Mouse (Mus musculus): ENCODE data around the gene Gm3336.

Gene Gm3336

DNA sequence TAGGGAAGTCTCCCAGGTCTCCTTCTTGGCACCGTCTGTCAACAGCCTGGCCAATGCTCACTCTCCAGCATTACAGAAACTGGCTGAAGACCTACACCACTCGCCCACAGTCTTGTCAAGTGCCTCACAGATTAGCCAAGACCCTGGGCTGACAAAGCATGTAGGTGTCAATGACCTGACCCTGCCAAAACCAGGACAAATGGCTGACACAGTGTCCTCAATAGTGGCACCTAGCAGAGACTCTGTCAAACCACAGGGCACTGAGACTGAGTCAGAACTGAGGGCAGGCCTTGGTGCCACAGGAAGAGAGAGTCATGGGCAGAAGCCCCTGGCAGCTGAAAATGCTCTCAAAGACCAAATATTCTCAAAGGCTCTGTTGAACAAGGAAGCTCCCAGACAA lies 3.3 kb upstream of the Gm3336 start:
- DNase-seq (ENCODE audit: extremely low read depth, low read depth, low spot score): no peak

DNA sequence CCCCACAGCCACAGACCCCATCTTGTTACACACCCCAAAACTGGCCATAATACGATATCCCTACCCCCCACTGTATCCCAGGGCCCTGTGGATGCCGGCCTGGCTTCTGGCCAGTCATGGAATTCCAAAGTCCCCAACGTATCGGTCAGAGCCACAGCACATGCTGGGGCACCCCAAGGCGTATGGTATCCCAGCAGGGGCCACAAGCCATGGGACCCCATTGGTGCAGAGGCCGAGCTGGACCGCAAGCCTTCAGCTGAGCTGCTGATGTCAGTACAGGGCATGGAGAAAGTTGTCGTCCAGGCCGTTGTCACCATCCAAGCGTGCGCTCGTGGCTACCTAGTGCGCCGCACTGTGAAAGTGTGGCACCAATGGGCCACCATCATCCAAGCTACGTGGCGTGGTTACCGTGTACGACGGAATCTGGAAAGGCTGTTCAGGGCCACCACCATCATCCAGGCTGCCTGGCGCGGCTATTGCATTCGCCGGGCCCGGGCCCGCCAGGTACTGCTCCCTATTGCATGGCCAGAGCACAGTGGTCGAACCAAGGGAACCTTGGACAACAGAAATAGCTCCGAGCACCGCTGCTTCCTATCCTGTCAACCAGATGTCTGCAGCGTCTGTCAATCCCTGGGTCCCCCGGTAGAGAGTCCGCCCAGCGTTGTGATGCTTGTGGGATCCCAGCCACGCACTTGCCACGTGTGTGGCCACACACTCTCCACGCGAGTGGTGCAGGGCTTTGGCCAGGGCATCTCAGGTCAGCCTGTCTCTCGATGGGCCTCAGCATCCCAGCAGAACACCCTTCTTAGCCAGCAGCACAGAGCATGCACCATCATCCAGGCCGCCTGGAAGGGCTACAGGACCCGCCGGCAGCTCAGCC lies 1.6 kb upstream of the Gm3336 start:
- no peak for DNase-seq (ENCODE audit: extremely low read depth, low read depth, low spot score)

GRCm38 (mm10) chr8:70719796-70720270 lies 1.5 kb downstream of the Gm3336 start:
- DNase-seq (ENCODE audit: extremely low read depth, low read depth, low spot score): no peak

GRCm38 (mm10) chr8:70720739-70721138 lies 2.4 kb downstream of the Gm3336 start:
- no peak for DNase-seq (ENCODE audit: extremely low read depth, low read depth, low spot score)

- DNase-seq (ENCODE audit: extremely low read depth, low read depth, low spot score): no peak
Observed at GRCm38 (mm10) chr8:70721601-70722000, 3.3 kb downstream of the Gm3336 start.

- no peak for DNase-seq (ENCODE audit: extremely low read depth, low read depth, low spot score)
Observed at GRCm38 (mm10) chr8:70723486-70724210, 5.3 kb downstream of the Gm3336 start, which contains the start of gene Pde4c. TSS of gene Pde4c (plus strand) at chr8:70723720.

- no peak for DNase-seq (ENCODE audit: extremely low read depth, low read depth, low spot score)
Observed at GRCm38 (mm10) chr8:70724216-70724615, 5.9 kb downstream of the Gm3336 start.

DNA sequence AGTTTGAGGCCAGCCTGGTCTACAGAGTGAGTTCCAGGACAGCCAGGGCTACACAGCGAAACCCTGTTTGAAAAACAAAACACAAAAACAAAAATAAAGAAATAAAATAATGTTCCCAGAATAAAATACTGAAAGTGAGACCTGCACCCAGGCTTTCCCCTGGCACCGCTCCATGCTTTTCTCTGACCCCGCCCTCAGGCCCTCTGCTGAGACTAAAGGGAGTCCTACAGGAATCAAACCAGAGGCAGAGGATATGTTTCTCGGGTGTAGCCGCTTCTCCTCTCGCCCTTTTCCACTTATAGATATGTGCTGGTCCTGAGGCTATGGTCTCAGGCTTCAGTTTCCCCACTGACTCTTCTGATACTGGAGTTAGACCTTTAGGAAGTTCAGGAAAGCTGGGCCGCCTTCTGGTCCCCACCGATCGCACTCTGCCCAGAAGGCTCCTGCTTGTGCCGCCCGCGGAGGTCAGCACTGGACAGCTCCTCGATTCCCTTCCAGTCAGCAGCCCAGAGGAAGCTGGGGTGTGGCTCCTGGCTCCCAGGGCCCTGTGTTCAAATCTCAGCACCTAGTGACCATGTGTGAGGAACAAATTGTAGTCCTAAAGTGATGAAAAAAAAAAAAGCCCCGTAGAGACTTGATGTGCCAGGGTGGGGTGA lies 7.6 kb downstream of the Gm3336 start:
- no peak for DNase-seq (ENCODE audit: extremely low read depth, low read depth, low spot score)

GRCm38 (mm10) chr8:70726721-70727120 lies 8.4 kb downstream of the Gm3336 start:
- DNase-seq (ENCODE audit: extremely low read depth, low read depth, low spot score): no peak

DNA sequence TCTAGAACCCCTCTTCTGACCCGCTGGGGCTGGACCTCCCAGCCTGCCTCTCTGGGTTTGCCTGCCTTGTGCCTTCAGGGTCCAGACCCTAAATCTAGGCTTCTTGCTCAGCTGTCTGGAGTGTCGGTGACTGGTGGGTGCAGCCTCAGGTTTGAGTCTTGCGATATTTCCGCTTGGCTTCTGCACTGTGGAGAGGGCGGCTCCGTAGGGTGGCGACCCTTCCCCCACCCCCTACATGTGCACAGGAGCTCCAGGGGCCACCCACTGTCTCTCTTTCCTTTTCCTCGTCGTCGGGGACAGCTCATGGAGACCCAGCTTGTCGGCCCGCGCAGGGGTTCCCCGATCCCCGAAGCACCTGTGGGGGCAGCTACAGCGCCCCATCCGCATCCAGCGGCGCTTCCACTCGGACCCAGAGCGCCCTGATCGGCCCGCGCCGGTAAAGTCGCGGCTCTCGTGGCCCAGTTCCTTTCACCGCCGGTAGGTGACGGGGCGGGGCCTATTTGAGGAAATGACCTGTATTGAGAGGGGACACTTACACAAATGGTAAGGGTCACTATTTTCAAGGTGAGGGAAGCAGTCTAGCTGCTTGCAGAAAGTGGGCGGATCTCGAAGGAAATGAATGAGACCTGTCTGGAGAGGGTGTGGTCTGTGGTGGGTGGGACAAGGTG lies 11.6 kb downstream of the Gm3336 start:
- DNase-seq (ENCODE audit: extremely low read depth, low read depth, low spot score): no peak

DNA sequence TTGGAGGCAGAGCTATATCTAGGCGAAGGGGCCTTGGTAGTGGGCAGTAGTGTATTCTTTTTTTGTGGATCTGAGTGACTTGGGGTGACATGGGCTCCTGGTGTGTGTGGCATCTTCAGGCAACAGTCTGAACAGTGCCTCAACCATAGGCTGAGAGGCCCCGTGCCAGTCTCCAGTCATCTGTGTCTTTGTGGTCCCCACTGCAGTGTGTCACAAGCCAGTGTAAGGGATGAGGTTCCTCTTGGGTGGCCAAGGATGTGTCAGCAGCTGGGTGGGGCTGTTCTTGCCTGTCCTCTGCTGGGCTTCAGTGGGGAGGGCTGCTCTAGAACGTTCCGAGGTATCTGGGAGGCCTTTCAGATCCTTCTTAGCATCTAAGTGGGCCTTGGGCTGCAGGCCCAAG lies 12.6 kb downstream of the Gm3336 start:
- DNase-seq (ENCODE audit: extremely low read depth, low read depth, low spot score): no peak

DNA sequence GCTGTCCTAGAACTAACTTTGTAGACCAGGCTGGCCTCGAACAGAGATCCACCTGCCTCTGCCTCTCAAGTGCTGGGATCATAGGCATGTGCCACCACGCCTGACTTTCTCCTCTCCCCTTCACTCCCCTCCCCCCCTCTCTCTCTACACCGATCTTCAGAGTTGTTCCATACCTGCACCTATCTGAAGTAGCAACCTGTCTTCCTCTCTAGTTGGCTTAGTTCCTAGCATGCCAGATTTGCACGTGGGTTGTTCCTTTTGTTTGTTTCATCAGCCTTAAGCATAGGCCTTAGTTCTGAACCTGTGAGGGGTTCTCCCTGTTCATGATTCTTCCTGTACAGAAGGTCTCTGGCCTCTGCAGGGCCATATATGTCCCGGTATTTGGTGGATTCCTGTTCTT lies 19.4 kb downstream of the Gm3336 start:
- no peak for DNase-seq (ENCODE audit: extremely low read depth, low read depth, low spot score)

- DNase-seq (ENCODE audit: extremely low read depth, low read depth, low spot score): no peak
Observed at GRCm38 (mm10) chr8:70738211-70738610, 19.9 kb downstream of the Gm3336 start.

- no peak for DNase-seq (ENCODE audit: extremely low read depth, low read depth, low spot score)
Observed at GRCm38 (mm10) chr8:70741661-70742060, 23.3 kb downstream of the Gm3336 start.

GRCm38 (mm10) chr8:70742176-70742575 lies 23.8 kb downstream of the Gm3336 start:
- no peak for DNase-seq (ENCODE audit: extremely low read depth, low read depth, low spot score)

DNA sequence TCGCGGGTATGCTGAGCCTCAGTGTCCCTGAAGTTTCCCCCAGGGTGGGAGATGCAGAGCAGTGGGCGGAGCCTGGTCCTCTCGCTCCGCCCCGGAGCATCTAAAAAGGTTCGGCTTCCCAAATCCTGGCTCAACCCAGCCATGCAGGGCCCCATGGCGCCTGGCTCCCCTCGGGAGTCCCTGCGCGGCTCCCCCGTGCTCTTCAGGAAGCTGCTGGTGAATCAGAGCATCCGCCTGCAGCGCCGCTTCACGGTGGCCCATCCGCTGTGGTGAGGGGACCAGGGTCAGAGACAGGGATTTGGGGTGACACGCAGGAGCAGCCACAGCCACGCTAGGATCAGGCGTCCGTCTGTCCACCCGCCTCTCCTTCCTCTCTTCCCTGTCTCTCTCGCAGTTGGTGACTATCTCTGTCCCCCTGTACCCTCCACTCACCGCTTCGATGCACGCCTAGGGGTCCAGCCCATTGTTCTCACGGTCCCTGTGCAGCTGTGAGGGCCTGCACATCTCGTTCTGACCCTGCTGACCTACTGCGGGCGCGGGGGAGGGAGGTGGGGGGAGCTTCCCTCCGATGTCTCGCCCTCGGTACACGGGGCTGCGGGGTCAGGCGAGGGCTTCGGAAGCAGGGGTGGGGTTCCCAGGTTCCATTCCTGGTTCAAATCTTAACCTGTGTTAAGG lies 24.8 kb downstream of the Gm3336 start:
- DNase-seq (ENCODE audit: extremely low read depth, low read depth, low spot score): no peak

DNA sequence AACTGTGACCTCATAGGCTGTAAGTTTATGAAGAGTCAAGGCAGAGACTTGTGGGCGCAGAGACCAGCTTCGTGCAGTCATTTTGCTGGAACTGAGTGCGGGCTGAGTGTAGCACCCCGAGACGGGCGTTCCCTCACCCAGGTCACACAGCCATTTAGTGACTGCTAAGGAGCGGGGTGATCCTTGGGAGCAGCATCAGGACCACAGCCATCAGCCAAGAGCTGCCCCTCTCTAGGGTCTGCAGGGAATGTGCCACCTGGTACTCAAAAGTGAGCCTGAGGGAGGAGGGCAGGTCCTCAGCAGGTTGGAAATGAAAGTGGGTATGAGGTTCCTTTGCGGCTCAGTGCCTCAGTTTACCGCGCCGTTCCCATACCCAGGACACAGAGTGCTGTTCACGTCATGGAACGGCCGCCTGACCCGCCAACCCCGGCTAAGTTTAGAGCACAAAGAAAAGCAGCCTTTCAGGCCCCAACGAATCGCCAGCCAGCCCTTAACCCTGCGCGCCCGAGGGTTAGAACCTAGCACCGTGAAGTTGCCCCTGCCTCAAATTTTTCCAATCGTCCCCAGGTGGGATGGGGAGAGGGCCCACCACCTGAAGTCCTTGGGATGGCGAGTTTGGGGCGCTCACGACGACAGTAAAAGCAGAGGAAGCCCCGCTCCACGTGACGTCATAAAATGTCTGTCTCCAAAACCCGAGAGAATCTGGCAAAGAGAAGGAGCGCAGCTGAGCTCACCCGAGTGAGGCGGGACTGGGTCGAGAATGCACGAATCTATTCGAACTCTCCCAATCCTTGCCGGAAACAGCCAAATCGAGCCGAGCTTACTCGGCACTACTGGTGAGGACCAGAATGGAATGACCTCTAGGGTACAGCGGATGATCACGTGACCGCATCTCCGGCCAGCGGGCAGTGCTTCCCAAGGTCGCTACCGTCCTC lies 25.6 kb downstream of the Gm3336 start:
- DNase-seq (ENCODE audit: extremely low read depth, low read depth, low spot score): no peak

DNA sequence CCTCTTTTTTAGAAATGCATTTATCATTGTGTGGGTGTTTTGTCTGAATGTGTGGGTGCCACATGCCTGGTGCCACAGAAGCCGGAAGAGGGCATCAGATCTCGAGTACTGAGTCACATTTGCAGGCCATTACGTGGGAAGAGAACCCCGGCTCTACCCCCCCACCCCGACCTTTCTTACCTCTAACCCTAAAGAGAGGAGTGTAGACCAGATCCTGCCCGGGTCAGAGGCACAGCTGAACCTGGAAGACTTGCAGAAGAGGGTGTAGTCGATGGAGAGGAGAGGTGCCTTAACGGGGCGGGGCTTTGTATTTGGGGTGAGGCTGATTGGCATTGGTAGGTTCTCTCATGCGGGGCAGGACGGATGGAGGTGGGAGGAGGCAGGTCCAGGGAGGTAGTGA lies 26.5 kb downstream of the Gm3336 start:
- no peak for DNase-seq (ENCODE audit: extremely low read depth, low read depth, low spot score)

DNA sequence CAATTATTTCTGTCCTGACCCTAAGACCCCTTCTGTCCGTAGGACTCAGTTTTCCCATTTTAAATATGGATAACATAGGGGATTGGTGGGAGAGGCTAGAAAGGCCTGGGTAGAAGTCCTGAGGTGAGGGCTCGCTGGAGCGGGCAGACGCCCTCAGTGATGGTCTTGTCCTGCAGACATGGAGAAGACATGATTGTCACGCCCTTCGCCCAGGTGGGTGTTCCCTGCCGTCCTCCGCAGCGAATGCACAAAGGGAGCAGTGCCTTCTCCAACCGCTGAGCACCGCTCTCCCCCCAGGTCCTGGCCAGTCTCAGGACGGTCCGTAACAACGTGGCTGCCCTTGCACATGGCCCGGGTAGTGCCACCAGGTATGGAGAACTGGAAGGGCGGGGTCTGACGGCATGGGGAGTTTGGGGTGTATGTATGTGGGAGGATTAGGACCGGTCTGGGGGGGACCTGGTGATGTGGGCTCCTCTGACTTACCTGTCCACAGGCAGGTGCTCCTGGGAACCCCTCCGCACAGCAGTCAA lies 27.4 kb downstream of the Gm3336 start:
- DNase-seq (ENCODE audit: extremely low read depth, low read depth, low spot score): no peak

Measured in fat pad, adult 2 months (tissue).